Mouse (Mus musculus) macrophage (primary cell): ENCODE measurements around the gene Kiz. TPM values are rescaled to one million over a fixed set of nuclear protein-coding genes. Genes with fewer than 3 reads are reported as not detected.

Experiments used
- H3K27ac ChIP-seq: fragments of 350-480 bp; formaldehyde crosslinking; 2 replicates; pipeline ENCODE4 v1.9.0; 2021
- H3K36me3 ChIP-seq: fragments of 350-480 bp; formaldehyde crosslinking; 2 replicates; pipeline ENCODE4 v1.9.0; 2021; ENCODE audit errors: inconsistent target
- H3K4me3 ChIP-seq: fragments of 350-480 bp; formaldehyde crosslinking; 2 replicates; pipeline ENCODE4 v1.9.0; 2021; ENCODE audit errors: inconsistent target
- H3K79me2 ChIP-seq: fragments of 350-480 bp; formaldehyde crosslinking; 2 replicates; pipeline ENCODE4 v1.9.0; 2021; ENCODE audit errors: inconsistent target
- WGBS: methylation state at CpG from one replicate; pipeline ENCODE4 v1.1.7; 2026; ENCODE audit warnings: inconsistent platforms; ENCODE audit not compliant: missing documents; 5-methylcytosine and 5-hydroxymethylcytosine counted together
- polyA plus RNA-seq: library from polyadenylated mRNA; stranded (reverse); fragments of 250-400 nt; gene quantifications from 3 replicates; pipeline ENCODE4 v1.2.4, GENCODE M21; 2018; ENCODE audit warnings: inconsistent platforms
- total RNA-seq, 78 experiments: library from RNA; depleted of rRNA; stranded (reverse); fragments of 250-400 nt; gene quantifications; 1 replicate in 9 of 78; 2 replicates in 24 of 78; 3 replicates in 43 of 78; 4 replicates in 2 of 78; pipeline ENCODE4 v1.2.4; 2018; ENCODE audit warnings: inconsistent platforms in 56 of 78

Gene Kiz
- 10 to 100 TPM in 19 of 26 experiments, 1 to 10 TPM in 7; 2.4 to 26.9 (median 16.9) TPM for total RNA-seq (2018; cell fraction: chromatin; rRNA removed)
- 10 to 100 TPM in 9 of 26 experiments, 1 to 10 TPM in 17; 6.0 to 16.0 (median 9.3) TPM for total RNA-seq (2018; cell fraction: cytosol; rRNA removed)
- total RNA-seq (2018; cell fraction: nucleus; rRNA removed) = 10 to 100 TPM in 13 of 26 experiments, 1 to 10 TPM in 13; 2.5 to 20.5 (median 10.0) TPM
- 5.5 to 18.0 TPM (median 10.0 TPM) in 3 replicates for polyA plus RNA-seq

- no peak within 1 kb of the TSS for H3K27ac ChIP-seq
- under 1% methylated on average over 32 of the region's 32 CpGs for WGBS
- no peaks in the 10 kb centered on the region for H3K79me2 ChIP-seq
Measured at GRCm38 (mm10) chr2:146855599-146856039, at the start of gene Kiz. Gene Kiz (plus strand): TSS chr2:146855864.

GRCm38 (mm10) chr2:146809706-146810256, 45.9 kb upstream of the Kiz start:
- H3K36me3 ChIP-seq = no peaks in the 10 kb centered on the region
- H3K27ac ChIP-seq = no peak overlapping the region
- H3K4me3 ChIP-seq = no peak overlapping the region
- WGBS = 96% methylated on average over 7 of the region's 7 CpGs
- no peaks in the 10 kb centered on the region for H3K79me2 ChIP-seq

More at GRCm38 (mm10) chr2:146855599-146856039, at the start of gene Kiz:
- H3K36me3 ChIP-seq = no peaks in the 10 kb centered on the region
- H3K4me3 ChIP-seq = peak within 1 kb of the TSS; percentile 77

- H3K4me3 ChIP-seq = no peak overlapping the region
Measured at GRCm38 (mm10) chr2:146810695-146811094, 45.0 kb upstream of the Kiz start.

GRCm38 (mm10) chr2:146814978-146815377, 40.7 kb upstream of the Kiz start:
- WGBS = 82% methylated on average over 6 of the region's 7 CpGs
- no peak overlapping the region for H3K27ac ChIP-seq
- no peaks in the 10 kb centered on the region for H3K79me2 ChIP-seq
- no peaks in the 10 kb centered on the region for H3K36me3 ChIP-seq
- H3K4me3 ChIP-seq = no peak overlapping the region

More at GRCm38 (mm10) chr2:146810695-146811094, 45.0 kb upstream of the Kiz start:
- WGBS = 93% methylated on average over 13 of the region's 13 CpGs
- Histone ChIP-seq H3K36me3 (no peaks in the 10 kb centered on the region), H3K27ac (no peak overlapping the region), H3K79me2 (no peaks in the 10 kb centered on the region)

GRCm38 (mm10) chr2:146819065-146819464, 36.6 kb upstream of the Kiz start:
- Histone ChIP-seq H3K79me2 (no peaks in the 10 kb centered on the region), H3K4me3 (no peak overlapping the region), H3K36me3 (no peaks in the 10 kb centered on the region), H3K27ac (no peak overlapping the region)
- WGBS = 91% methylated on average over 4 of the region's 4 CpGs

GRCm38 (mm10) chr2:146823483-146823951, 32.1 kb upstream of the Kiz start:
- no peak overlapping the region for H3K27ac ChIP-seq
- WGBS = 87% methylated on average over 11 of the region's 11 CpGs
- no peaks in the 10 kb centered on the region for H3K79me2 ChIP-seq
- H3K36me3 ChIP-seq = no peaks in the 10 kb centered on the region
- no peak overlapping the region for H3K4me3 ChIP-seq

GRCm38 (mm10) chr2:146824043-146824442, 31.6 kb upstream of the Kiz start:
- Histone ChIP-seq H3K27ac (no peak overlapping the region), H3K79me2 (no peaks in the 10 kb centered on the region), H3K4me3 (no peak overlapping the region), H3K36me3 (no peaks in the 10 kb centered on the region)
- WGBS = 95% methylated on average over 8 of the region's 8 CpGs

- H3K4me3 ChIP-seq = no peak overlapping the region
- H3K36me3 ChIP-seq = no peaks in the 10 kb centered on the region
- 79% methylated on average over 4 of the region's 4 CpGs for WGBS
- H3K27ac ChIP-seq = no peak overlapping the region
- no peaks in the 10 kb centered on the region for H3K79me2 ChIP-seq
Measured at GRCm38 (mm10) chr2:146828006-146828405, 27.7 kb upstream of the Kiz start.

GRCm38 (mm10) chr2:146833222-146834063, 22.2 kb upstream of the Kiz start:
- 12% methylated on average over 31 of the region's 31 CpGs for WGBS
- H3K79me2 ChIP-seq = no peaks in the 10 kb centered on the region
- H3K27ac ChIP-seq = no peak overlapping the region
- no peak overlapping the region for H3K4me3 ChIP-seq
- H3K36me3 ChIP-seq = no peaks in the 10 kb centered on the region

GRCm38 (mm10) chr2:146834064-146834313, 21.7 kb upstream of the Kiz start:
- H3K4me3 ChIP-seq = no peak overlapping the region
- H3K79me2 ChIP-seq = no peaks in the 10 kb centered on the region
- H3K27ac ChIP-seq = no peak overlapping the region
- no peaks in the 10 kb centered on the region for H3K36me3 ChIP-seq
- 7% methylated on average over 5 of the region's 5 CpGs for WGBS

- H3K27ac ChIP-seq = no peak overlapping the region
- H3K79me2 ChIP-seq = no peaks in the 10 kb centered on the region
- 2% methylated on average over 60 of the region's 63 CpGs for WGBS
- no peak overlapping the region for H3K4me3 ChIP-seq
- H3K36me3 ChIP-seq = no peaks in the 10 kb centered on the region
Measured at GRCm38 (mm10) chr2:146834314-146835201, 21.1 kb upstream of the Kiz start.

GRCm38 (mm10) chr2:146835241-146835990, 20.2 kb upstream of the Kiz start:
- Histone ChIP-seq H3K4me3 (no peak overlapping the region), H3K36me3 (no peaks in the 10 kb centered on the region), H3K27ac (no peak overlapping the region), H3K79me2 (no peaks in the 10 kb centered on the region)
- 8% methylated on average over 19 of the region's 20 CpGs for WGBS

GRCm38 (mm10) chr2:146836246-146836645, 19.4 kb upstream of the Kiz start:
- no peak overlapping the region for H3K27ac ChIP-seq
- H3K79me2 ChIP-seq = no peaks in the 10 kb centered on the region
- WGBS = 7% methylated on average over 13 of the region's 13 CpGs
- no peaks in the 10 kb centered on the region for H3K36me3 ChIP-seq
- no peak overlapping the region for H3K4me3 ChIP-seq
